Mouse (Mus musculus) hindbrain, embryonic 13.5 days (tissue): Measurements from ENCODE around the gene Nipal3. TPM values are rescaled to one million over a fixed set of nuclear protein-coding genes. Genes with fewer than 3 reads are reported as not detected.

Source experiments
- ATAC-seq: fragments of 200-750 bp; cut with Nextera tagmentation; 2 replicates; pipeline ENCODE4 v1.8.0; 2017; ENCODE audit warnings: moderate TSS enrichment; ENCODE audit not compliant: low FRiP score
- H3K27ac ChIP-seq: fragments of 300-500 bp; sonication (generic); 2 replicates; pipeline ENCODE4 v1.5.1; 2015; ENCODE audit warnings: inconsistent platforms, mild to moderate bottlenecking, moderate library complexity
- H3K27me3 ChIP-seq: fragments of 300-500 bp; sonication (generic); 2 replicates; pipeline ENCODE4 v1.6.1; 2015; ENCODE audit warnings: mild to moderate bottlenecking, inconsistent platforms
- H3K36me3 ChIP-seq: fragments of 300-500 bp; sonication (generic); 2 replicates; pipeline ENCODE4 v1.6.1; 2015; ENCODE audit warnings: mild to moderate bottlenecking, inconsistent platforms
- H3K4me1 ChIP-seq: fragments of 300-500 bp; sonication (generic); replicated peaks from 2 replicates; pipeline ENCODE4 v1.6.1; 2015; ENCODE audit warnings: inconsistent platforms
- H3K4me2 ChIP-seq: fragments of 300-500 bp; sonication (generic); 2 replicates; pipeline ENCODE4 v1.6.1; 2015; ENCODE audit warnings: inconsistent platforms, mild to moderate bottlenecking, moderate library complexity
- H3K4me3 ChIP-seq: fragments of 300-500 bp; sonication (generic); 2 replicates; pipeline ENCODE4 v1.5.1; 2015; ENCODE audit warnings: mild to moderate bottlenecking, inconsistent platforms
- H3K9ac ChIP-seq: fragments of 300-500 bp; sonication (generic); 2 replicates; pipeline ENCODE4 v1.6.1; 2015; ENCODE audit warnings: mild to moderate bottlenecking, inconsistent platforms
- H3K9me3 ChIP-seq: fragments of 300-500 bp; sonication (generic); 2 replicates; pipeline ENCODE4 v1.6.1; 2016; ENCODE audit warnings: inconsistent platforms
- WGBS: fragments of 180-500 bp; shearing (Covaris S2); methylation state at CpG from one replicate; pipeline ENCODE4 v1.1.7; 2015; 5-methylcytosine and 5-hydroxymethylcytosine counted together
- microRNA counts: library from miRNA; unstranded; fragments of <30 nt; microRNA quantifications from one replicate; lab custom pipeline; 2016
- microRNA-seq: library from miRNA; unstranded; fragments of <30 nt; microRNA quantifications from one replicate; pipeline ENCODE4, GENCODE M21; 2016
- polyA plus RNA-seq: library from polyadenylated mRNA; unstranded; fragments of >200 nt; fragmentation: Nextera tagmentation; extraction: Ambion mirVana; gene quantifications from 2 replicates; pipeline ENCODE4 v1.2.1, GENCODE M21; 2015

Gene Nipal3
- polyA plus RNA-seq, 1 experiment from 2014 or later: 6.5 TPM

GRCm38 (mm10) chr4:135401881-135402280, 93.0 kb downstream of the Nipal3 start:
- H3K4me1 ChIP-seq: peaks cover 13% of the 10 kb centered on the region
- 42% methylated on average over 7 of the region's 7 CpGs for WGBS

GRCm38 (mm10) chr4:135397991-135398390, 96.8 kb downstream of the Nipal3 start, which contains the start of gene Ncmap:
Ncmap (minus strand) TSS chr4:135398227.
- H3K4me3 ChIP-seq: peak within 1 kb of the TSS; percentile 37
- peak within 1 kb of the TSS; percentile 60 for H3K4me2 ChIP-seq
- no peaks in the 10 kb centered on the region for H3K36me3 ChIP-seq
- H3K27ac ChIP-seq: no peak within 1 kb of the TSS
- WGBS: 3% methylated on average over 19 of the region's 29 CpGs
- H3K4me1 ChIP-seq: peaks cover 13% of the 10 kb centered on the region
- no peak for ATAC-seq
- peak within 1 kb of the TSS; percentile 62 for H3K9ac ChIP-seq
- H3K27me3 ChIP-seq: peaks cover 51% of the 10 kb centered on the region
- no peaks in the 10 kb centered on the region for H3K9me3 ChIP-seq

More at GRCm38 (mm10) chr4:135401881-135402280, 93.0 kb downstream of the Nipal3 start:
- Histone ChIP-seq H3K36me3 (no peaks in the 10 kb centered on the region), H3K4me3 (no peak overlapping the region), H3K27ac (no peak overlapping the region), H3K9ac (no peak overlapping the region), H3K9me3 (no peaks in the 10 kb centered on the region), H3K27me3 (peaks cover 32% of the 10 kb centered on the region), H3K4me2 (no peak overlapping the region)
- no peak for ATAC-seq

- peaks cover 51% of the 10 kb centered on the region for H3K27me3 ChIP-seq
- WGBS: 3% methylated on average over 16 of the region's 16 CpGs
These were observed 97.3 kb downstream of the Nipal3 start for GRCm38 (mm10) chr4:135397551-135397950.

GRCm38 (mm10) chr4:135396303-135396702, 98.5 kb downstream of the Nipal3 start:
- Histone ChIP-seq H3K4me1 (peaks cover 13% of the 10 kb centered on the region), H3K27me3 (peaks cover 50% of the 10 kb centered on the region), H3K36me3 (no peaks in the 10 kb centered on the region), H3K9me3 (no peaks in the 10 kb centered on the region), H3K4me3 (no peak overlapping the region), H3K4me2 (no peak overlapping the region), H3K27ac (no peak overlapping the region), H3K9ac (no peak overlapping the region)
- WGBS: 90% methylated on average over 5 of the region's 5 CpGs
- ATAC-seq: no peak

More at GRCm38 (mm10) chr4:135397551-135397950, 97.3 kb downstream of the Nipal3 start:
- Histone ChIP-seq H3K9me3 (no peaks in the 10 kb centered on the region), H3K36me3 (no peaks in the 10 kb centered on the region), H3K4me2 (peak overlapping the region; percentile 60), H3K4me3 (peak overlapping the region; percentile 37), H3K4me1 (peaks cover 13% of the 10 kb centered on the region), H3K9ac (peak overlapping the region; percentile 62; the same call in 1 of the 2 replicates), H3K27ac (no peak overlapping the region)
- ATAC-seq: no peak

MicroRNAs within 50 kb of the gene (microRNA counts, 519-probe panel; counts per million panel counts)
- microRNA mmu-miR-700 (lab: Ali Mortazavi, UCI): 51.3 counts per million

Small RNA genes lying within 50 kb of the gene (microRNA-seq; reads per million reads assigned to microRNA genes)
- gene Gm25317 (not detected), gene Mir700 (159 reads per million, percentile 56 among the genes with 10 or more reads in this experiment)

Other genes with a start within 250 kb of the Nipal3 start
- 83.5 and 84.7 TPM in 2 replicates for gene Clic4, start 222.2 kb downstream of the Nipal3 start, polyA plus RNA-seq
- 215 and 220 TPM in 2 replicates for gene Srrm1, start 141.7 kb downstream of the Nipal3 start, polyA plus RNA-seq
- gene Ncmap, start 96.8 kb downstream of the Nipal3 start, polyA plus RNA-seq: 0.75 and 1.2 TPM in 2 replicates
- 31.2 and 31.8 TPM in 2 replicates for gene Rcan3, start 61.2 kb downstream of the Nipal3 start, polyA plus RNA-seq
- 0.23 and 0.44 TPM in 2 replicates for gene Stpg1, start 248 bp downstream of the Nipal3 start, polyA plus RNA-seq
- 0.90 and 0.93 TPM in 2 replicates for gene Grhl3, start 78.6 kb upstream of the Nipal3 start, polyA plus RNA-seq
- 0.14 and 0.42 TPM in 2 replicates for gene Ifnlr1, start 191.2 kb upstream of the Nipal3 start, polyA plus RNA-seq
- not detected in 2 replicates for gene Il22ra1, start 233.1 kb upstream of the Nipal3 start, polyA plus RNA-seq